Mouse (Mus musculus) midbrain, postnatal 0 days (tissue): ENCODE data around the gene Kcnk7. TPM values are rescaled to one million over a fixed set of nuclear protein-coding genes. Genes with fewer than 3 reads are reported as not detected.

Experiments
- ATAC-seq: fragments of 200-750 bp; cut with Nextera tagmentation; 2 replicates; pipeline ENCODE4 v1.8.0; 2017; ENCODE audit warnings: moderate number of reproducible peaks, mild to moderate bottlenecking, moderate TSS enrichment, moderate library complexity; ENCODE audit not compliant: low FRiP score
- DNase-seq: peaks from one replicate; pipeline ENCODE4 v3.0.0-alpha.2; 2015; ENCODE audit warnings: low spot score
- H3K27ac ChIP-seq: fragments of 300-500 bp; sonication (generic); 2 replicates; pipeline ENCODE4 v1.5.1; 2014; ENCODE audit warnings: low read depth, mild to moderate bottlenecking, low read length, mixed read lengths
- H3K27me3 ChIP-seq: fragments of 300-500 bp; sonication (generic); 2 replicates; pipeline ENCODE4 v1.6.1; 2014; ENCODE audit warnings: low read length, control low read depth, mixed read lengths; ENCODE audit not compliant: insufficient read depth
- H3K36me3 ChIP-seq: fragments of 300-500 bp; sonication (generic); 2 replicates; pipeline ENCODE4 v1.6.1; 2014; ENCODE audit warnings: low read length, control low read depth, mixed read lengths; ENCODE audit not compliant: insufficient read depth
- H3K4me1 ChIP-seq: fragments of 300-500 bp; sonication (generic); 2 replicates; pipeline ENCODE4 v1.6.1; 2014; ENCODE audit warnings: mild to moderate bottlenecking, control low read depth, antibody characterized with exemption, low read length, mixed read lengths; ENCODE audit not compliant: insufficient read depth
- H3K4me2 ChIP-seq: fragments of 300-500 bp; sonication (generic); 2 replicates; pipeline ENCODE4 v1.6.1; 2014; ENCODE audit warnings: low read depth, mild to moderate bottlenecking, low read length, mixed read lengths; ENCODE audit not compliant: poor library complexity, severe bottlenecking
- H3K4me3 ChIP-seq: fragments of 300-500 bp; sonication (generic); 2 replicates; pipeline ENCODE4 v1.5.1; 2014; ENCODE audit warnings: low read depth, mild to moderate bottlenecking, low read length, moderate library complexity
- H3K9ac ChIP-seq: fragments of 300-500 bp; sonication (generic); replicated peaks from 2 replicates; pipeline ENCODE4 v1.6.1; 2014; ENCODE audit warnings: mild to moderate bottlenecking, low read length, moderate library complexity, mixed read lengths; ENCODE audit not compliant: poor library complexity, severe bottlenecking
- H3K9me3 ChIP-seq: fragments of 300-500 bp; sonication (generic); 2 replicates; pipeline ENCODE4 v1.6.1; 2016; ENCODE audit warnings: low read length, control low read depth
- CTCF ChIP-seq: IDR thresholded peaks from 2 replicates; pipeline ENCODE4 v1.5.1; 2016; ENCODE audit warnings: antibody characterized with exemption, mild to moderate bottlenecking
- WGBS: fragments of 180-500 bp; shearing (Covaris S2); extraction: QIAGEN DNeasy Blood & Tissue Kit; methylation state at CpG from one replicate; pipeline ENCODE4 v1.1.7; 2014; 5-methylcytosine and 5-hydroxymethylcytosine counted together
- polyA plus RNA-seq: library from polyadenylated mRNA; unstranded; fragments of >200 nt; fragmentation: Nextera tagmentation; extraction: Ambion mirVana; gene quantifications from 2 replicates; pipeline ENCODE4 v1.2.1, GENCODE M21; 2015
- total RNA-seq: library from RNA; depleted of rRNA; stranded (reverse); fragments of >200 nt; gene quantifications from 2 replicates; pipeline ENCODE4 v1.2.3, GENCODE M21; 2014

Gene Kcnk7
- total and polyA plus RNA-seq, 2 experiments from 2014 or later, result 0.47 TPM; not detected in 1

- ATAC-seq (peak; percentile 94), DNase-seq (peak; percentile 99)
- peak within 1 kb of the TSS; percentile 100 for H3K4me2 ChIP-seq
- peaks cover 38% of the 10 kb centered on the region for H3K36me3 ChIP-seq
- H3K9ac ChIP-seq, result peak within 1 kb of the TSS; percentile 89
- peaks cover 16% of the 10 kb centered on the region for H3K4me1 ChIP-seq
- H3K4me3 ChIP-seq, result peak within 1 kb of the TSS; percentile 92
- WGBS, result under 1% methylated on average over 66 of the region's 69 CpGs
- H3K9me3 ChIP-seq, result no peaks in the 10 kb centered on the region
- H3K27me3 ChIP-seq, result no peaks in the 10 kb centered on the region
- TF ChIP-seq CTCF, result peak; percentile 57
- peak within 1 kb of the TSS; percentile 76 for H3K27ac ChIP-seq
Observed at GRCm38 (mm10) chr19:5688200-5689087, 15.7 kb upstream of the Kcnk7 start, which contains the start of the genes Map3k11 and Pcnx3. Gene Map3k11 (plus strand): TSS chr19:5688742. Gene Pcnx3 (minus strand): TSS chr19:5688908.

- peak overlapping the region; percentile 76 for H3K27ac ChIP-seq
- no peaks in the 10 kb centered on the region for H3K9me3 ChIP-seq
- peaks cover 16% of the 10 kb centered on the region for H3K4me1 ChIP-seq
- no peak for TF ChIP-seq CTCF
- peak overlapping the region; percentile 92 for H3K4me3 ChIP-seq
- DNase-seq (no peak), ATAC-seq (no peak)
- H3K36me3 ChIP-seq, result peaks cover 35% of the 10 kb centered on the region
- H3K27me3 ChIP-seq, result no peaks in the 10 kb centered on the region
- under 1% methylated on average over 7 of the region's 7 CpGs for WGBS
- peak overlapping the region; percentile 100 for H3K4me2 ChIP-seq
- peak overlapping the region; percentile 84 for H3K9ac ChIP-seq
Observed at GRCm38 (mm10) chr19:5689088-5689428, 15.1 kb upstream of the Kcnk7 start.

GRCm38 (mm10) chr19:5689565-5690342, 14.4 kb upstream of the Kcnk7 start:
- H3K9ac ChIP-seq, result peak overlapping the region; percentile 84
- DNase-seq (peak; percentile 72), ATAC-seq (0 out of 2 replicates have a peak, but pooled peaks have one; percentile 21)
- H3K27me3 ChIP-seq, result no peaks in the 10 kb centered on the region
- peak overlapping the region; percentile 100 for H3K4me2 ChIP-seq
- WGBS, result 12% methylated on average over 42 of the region's 42 CpGs
- H3K4me3 ChIP-seq, result peak overlapping the region; percentile 92
- peaks cover 16% of the 10 kb centered on the region for H3K4me1 ChIP-seq
- H3K36me3 ChIP-seq, result peaks cover 30% of the 10 kb centered on the region
- H3K9me3 ChIP-seq, result no peaks in the 10 kb centered on the region
- no peak; the same call in 1 of the 2 replicates for TF ChIP-seq CTCF
- H3K27ac ChIP-seq, result peak overlapping the region; percentile 76

GRCm38 (mm10) chr19:5690343-5690735, 13.8 kb upstream of the Kcnk7 start:
- TF ChIP-seq CTCF, result no peak
- Histone ChIP-seq H3K9me3 (no peaks in the 10 kb centered on the region), H3K4me1 (peaks cover 16% of the 10 kb centered on the region), H3K4me2 (peak overlapping the region; percentile 100), H3K4me3 (peak overlapping the region; percentile 92), H3K9ac (peak overlapping the region; percentile 84), H3K36me3 (peaks cover 30% of the 10 kb centered on the region), H3K27ac (peak overlapping the region; percentile 76; the same call in 1 of the 2 replicates), H3K27me3 (no peaks in the 10 kb centered on the region)
- DNase-seq (no peak), ATAC-seq (no peak)
- whole genome bisulfite sequencing, result 72% methylated on average over 15 of the region's 15 CpGs

GRCm38 (mm10) chr19:5691601-5692000, 12.6 kb upstream of the Kcnk7 start:
- WGBS, result 93% methylated on average over 5 of the region's 5 CpGs
- H3K36me3 ChIP-seq, result peaks cover 29% of the 10 kb centered on the region
- no peaks in the 10 kb centered on the region for H3K27me3 ChIP-seq
- ATAC-seq (no peak), DNase-seq (no peak)
- peaks cover 16% of the 10 kb centered on the region for H3K4me1 ChIP-seq
- H3K4me2 ChIP-seq, result peak overlapping the region; percentile 100; the same call in 1 of the 2 replicates
- H3K9ac ChIP-seq, result peak overlapping the region; percentile 20; the same call in 1 of the 2 replicates
- no peaks in the 10 kb centered on the region for H3K9me3 ChIP-seq
- H3K27ac ChIP-seq, result peak overlapping the region; percentile 38
- 0 out of 2 replicates have a peak overlapping the region, but pooled peaks have one; percentile 6 for H3K4me3 ChIP-seq
- no peak for TF ChIP-seq CTCF
